In genomic region chr10:80533704-80534103, GRCm38 (mm10) we compare ENCODE assay signal across 10 mouse cellular contexts. TPM values are rescaled to one million over a fixed set of nuclear protein-coding genes. Genes with fewer than 3 reads are reported as not detected.
DNase-seq lines count a peak whose midpoint lies in the region; ATAC-seq and TF ChIP-seq lines count a peak whose summit lies in the region.
"Had no signal": no experiment of that assay in that cellular context is flagged by ENCODE, and none has a peak within 500 bp of the region (broad histone marks: within the 10 kb centered on the region; RNA-seq: fewer than 3 reads in every experiment).

No protein-coding gene starts in this region.

- TF ChIP-seq POLR2A in cerebellum, adult 2 months (IDR thresholded peaks at IDR 0.05; ENCODE audit: borderline replicate concordance, insufficient read depth, low read length) = no peak

- intact Hi-C loops in gastrocnemius, postnatal 14 days (cut with DNase I; ENCODE audit: low total_unique reads) = no loop called here

- no peaks in the 10 kb centered on the region for H3K36me3 ChIP-seq in liver, embryonic 15.5 days (replicated peaks)
- H3K36me3 ChIP-seq: limb, embryonic 13.5 days had no signal

- H3K4me3 ChIP-seq in liver, embryonic 15.5 days (replicated peaks) = no peak overlapping the region
- H3K4me3 ChIP-seq in cerebellum, adult 2 months (replicated peaks; ENCODE audit: insufficient read depth, low read depth, low read length) = no peak overlapping the region
- H3K4me3 ChIP-seq: limb, embryonic 13.5 days had no signal

- H3K9ac ChIP-seq in liver, embryonic 15.5 days = peak overlapping the region; percentile 32; the same call in 1 of the 2 replicates
- H3K9ac ChIP-seq: limb, embryonic 13.5 days had no signal

- WGBS in liver, embryonic 15.5 days (ENCODE audit: insufficient replicate concordance) = 4% methylated on average over 7 of the region's 7 CpGs
- 26% methylated on average over 7 of the region's 7 CpGs for WGBS in cerebellum, adult 2 months

- DNase-seq in ovary, adult 18-20 months (ENCODE audit: low spot score) = peak; percentile 68
- DNase-seq in ovary, postnatal 10 days (ENCODE audit: low spot score) = no peak
- DNase-seq in embryo, embryonic 10 days (ENCODE audit: low spot score) = peak; percentile 44
- no peak for DNase-seq in gastrocnemius, postnatal 14 days
- no peak for DNase-seq in layer of hippocampus, adult 8-10 months (ENCODE audit: low spot score in 2 of 2)
- DNase-seq in cerebellum, adult 2 months = no peak

- H3K4me2 ChIP-seq in liver, embryonic 15.5 days = peak overlapping the region; percentile 91
- H3K4me2 ChIP-seq: limb, embryonic 13.5 days had no signal

- peak; percentile 76 for ATAC-seq in liver, embryonic 15.5 days (ENCODE audit: insufficient read depth)

- peak overlapping the region; percentile 90 for H3K27ac ChIP-seq in liver, embryonic 15.5 days (replicated peaks)
- no peak overlapping the region for H3K27ac ChIP-seq in cerebellum, adult 2 months (ENCODE audit: insufficient read depth, low read length)
- H3K27ac ChIP-seq: limb, embryonic 13.5 days had no signal

- TF ChIP-seq CTCF in cerebellum, adult 2 months (IDR thresholded peaks at IDR 0.05; ENCODE audit: borderline replicate concordance, insufficient read depth, low read depth, low read length) = no peak

- peaks cover 44% of the 10 kb centered on the region for H3K27me3 ChIP-seq in liver, embryonic 15.5 days
- H3K27me3 ChIP-seq in cerebellum, adult 2 months (ENCODE audit: control insufficient read depth, insufficient read depth, low read length) = no peaks in the 10 kb centered on the region

- H3K4me1 ChIP-seq in liver, embryonic 15.5 days (replicated peaks) = peaks cover 58% of the 10 kb centered on the region
- H3K4me1 ChIP-seq in cerebellum, adult 2 months (ENCODE audit: control insufficient read depth, insufficient read depth, low read length) = no peaks in the 10 kb centered on the region

- H3K9me3 ChIP-seq in liver, embryonic 15.5 days (replicated peaks) = no peaks in the 10 kb centered on the region
- H3K9me3 ChIP-seq: limb, embryonic 13.5 days had no signal

RNA-seq across cellular contexts. Expression of gene Atp8b3, which starts 5.2 kb away (rescaled TPM):
- 0.02 TPM in 1 of 2 replicates, not detected in the other for polyA plus RNA-seq in liver, embryonic 15.5 days (2015; fragmentation: Nextera tagmentation; extraction: Ambion mirVana)
- total RNA-seq in gastrocnemius, postnatal 14 days (2021) = not detected
- total RNA-seq in layer of hippocampus, adult 8-10 months (2022) = 1 to 10 TPM in 1 of 4 experiments, under 1 TPM in 3; 0.11 to 1.2 (median 0.17) TPM
- 0.30 and 0.52 TPM in 2 replicates for polyA plus RNA-seq in cerebellum, adult 2 months (2012; rRNA removed)

RNA-seq across cellular contexts. Expression of gene Rexo1, which starts 27.7 kb away (rescaled TPM):
- polyA plus RNA-seq in liver, embryonic 15.5 days (2015; fragmentation: Nextera tagmentation; extraction: Ambion mirVana) = 12.8 and 15.6 TPM in 2 replicates
- total RNA-seq in gastrocnemius, postnatal 14 days (2021) = 10 to 100 TPM in 1 of 2 experiments, 1 to 10 TPM in 1; 9.8 to 11.1 TPM
- 10 to 100 TPM; 45.3 to 53.2 (median 49.5) TPM for total RNA-seq in layer of hippocampus, adult 8-10 months (2022)
- polyA plus RNA-seq in cerebellum, adult 2 months (2012; rRNA removed) = 44.4 and 47.5 TPM in 2 replicates

RNA-seq across cellular contexts. Expression of gene Onecut3, which starts 39.1 kb away (rescaled TPM):
- not detected in 2 replicates for polyA plus RNA-seq in liver, embryonic 15.5 days (2015; fragmentation: Nextera tagmentation; extraction: Ambion mirVana)
- total RNA-seq in gastrocnemius, postnatal 14 days (2021) = not detected
- under 1 TPM in 1 of 4 experiments, not detected in 3; 0.06 TPM for total RNA-seq in layer of hippocampus, adult 8-10 months (2022)
- 0.36 and 0.46 TPM in 2 replicates for polyA plus RNA-seq in cerebellum, adult 2 months (2012; rRNA removed)
- total RNA-seq: neutrophil, adult 5-6 weeks had no signal
- polyA plus RNA-seq: gonadal fat pad, adult 2 months; limb, embryonic 13.5 days had no signal

RNA-seq across cellular contexts. Expression of gene Klf16, which starts 43.4 kb away (rescaled TPM):
- polyA plus RNA-seq in liver, embryonic 15.5 days (2015; fragmentation: Nextera tagmentation; extraction: Ambion mirVana) = 11.7 and 12.1 TPM in 2 replicates
- 1 to 10 TPM; 2.1 to 2.7 TPM for total RNA-seq in gastrocnemius, postnatal 14 days (2021)
- total RNA-seq in layer of hippocampus, adult 8-10 months (2022) = 10 to 100 TPM; 47.5 to 51.9 (median 49.3) TPM
- polyA plus RNA-seq in cerebellum, adult 2 months (2012; rRNA removed) = 9.5 and 10.6 TPM in 2 replicates

RNA-seq across cellular contexts. Expression of gene Abhd17a, which starts 56.4 kb away (rescaled TPM):
- polyA plus RNA-seq in liver, embryonic 15.5 days (2015; fragmentation: Nextera tagmentation; extraction: Ambion mirVana) = 50.8 and 62.8 TPM in 2 replicates
- 10 to 100 TPM; 55.8 to 57.1 TPM for total RNA-seq in gastrocnemius, postnatal 14 days (2021)
- total RNA-seq in layer of hippocampus, adult 8-10 months (2022) = 100 to 1,000 TPM; 144 to 155 (median 147) TPM
- polyA plus RNA-seq in cerebellum, adult 2 months (2012; rRNA removed) = 230 and 232 TPM in 2 replicates

Comparison
In these comparisons a context has a peak if more than half of its experiments do, and no peak if none do; other contexts are left out.
1. DNase-seq: peak in ovary, adult 18-20 months (single experiment) and embryo, embryonic 10 days (single experiment); none in ovary, postnatal 10 days (single experiment), gastrocnemius, postnatal 14 days (single experiment), layer of hippocampus, adult 8-10 months (0 of 2) and cerebellum, adult 2 months (0 of 2).